Mouse (Mus musculus): ENCODE measurements at regions not wholly inside any gene's neighbourhood (a gene's known extent, or its start where the extent isn't known, plus 50 kb on each side); places are given as distances from the start of the nearest gene placed in this dataset.
A peak's percentile ranks its signal among the peaks of the same experiment; 100 is the strongest.

DNA sequence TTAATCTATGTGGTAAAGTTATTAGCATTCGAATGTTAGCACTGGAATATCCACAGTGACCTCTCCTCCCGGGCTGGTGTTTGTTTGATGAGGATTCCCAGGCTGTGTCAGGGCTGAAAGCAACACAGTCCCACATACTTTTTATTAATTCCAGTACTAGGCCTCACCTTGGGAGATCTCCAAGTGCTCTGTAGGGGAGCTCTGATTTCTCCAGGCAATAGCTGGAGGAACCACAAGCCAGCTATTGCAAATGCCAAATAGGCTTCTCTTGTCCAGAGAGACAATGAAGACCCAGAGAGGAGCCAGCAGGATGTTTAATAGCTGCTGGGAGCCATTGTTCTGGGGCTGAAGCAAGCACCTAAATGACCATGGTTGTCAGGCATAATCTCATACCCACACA lies 68.2 kb upstream of the Klhl29 start:
- Histone ChIP-seq H3K4me3 (no peak overlapping the region), H3K4me1 (peaks cover 11% of the 10 kb centered on the region), H3K9me3 (no peaks in the 10 kb centered on the region), H3K36me3 (replicated peaks) (no peaks in the 10 kb centered on the region), H3K9ac (no peak overlapping the region), H3K27ac (peak overlapping the region; percentile 31; the same call in 1 of the 2 replicates), H3K4me2 (no peak overlapping the region), H3K27me3 (replicated peaks) (no peaks in the 10 kb centered on the region)
- ATAC-seq (replicated peaks) = no peak; the same call in 1 of the 2 replicates
- 44% methylated on average over 2 of the region's 2 CpGs for WGBS

DNA sequence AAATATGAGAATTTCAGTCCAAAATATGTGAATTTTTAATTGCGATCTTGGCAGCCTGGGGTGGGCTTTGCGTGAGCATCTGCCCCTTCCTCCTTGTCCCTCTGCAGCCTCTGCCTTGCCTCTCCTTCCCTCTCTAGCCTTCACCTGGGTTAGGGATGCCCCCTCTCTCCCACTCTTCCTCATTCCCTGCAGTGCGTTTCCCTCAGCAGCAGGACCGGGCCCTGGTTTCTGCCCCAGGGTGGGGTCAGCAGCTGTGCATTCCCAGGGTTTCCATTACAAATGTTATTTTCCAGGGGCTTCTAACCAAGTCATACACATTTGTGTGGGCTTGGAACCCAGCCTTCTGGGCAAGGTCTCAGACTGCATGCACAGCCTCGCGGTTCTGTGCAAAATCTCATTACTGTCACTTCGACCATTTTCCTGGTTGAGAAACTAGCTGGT lies 67.6 kb upstream of the Klhl29 start:
- Histone ChIP-seq H3K27ac (no peak overlapping the region; the same call in 1 of the 2 replicates), H3K4me1 (peaks cover 11% of the 10 kb centered on the region), H3K9me3 (no peaks in the 10 kb centered on the region), H3K9ac (no peak overlapping the region), H3K27me3 (replicated peaks) (no peaks in the 10 kb centered on the region), H3K36me3 (replicated peaks) (no peaks in the 10 kb centered on the region), H3K4me3 (no peak overlapping the region), H3K4me2 (no peak overlapping the region)
- WGBS = 56% methylated on average over 7 of the region's 7 CpGs
- ATAC-seq (replicated peaks) = no peak; the same call in 1 of the 2 replicates

DNA sequence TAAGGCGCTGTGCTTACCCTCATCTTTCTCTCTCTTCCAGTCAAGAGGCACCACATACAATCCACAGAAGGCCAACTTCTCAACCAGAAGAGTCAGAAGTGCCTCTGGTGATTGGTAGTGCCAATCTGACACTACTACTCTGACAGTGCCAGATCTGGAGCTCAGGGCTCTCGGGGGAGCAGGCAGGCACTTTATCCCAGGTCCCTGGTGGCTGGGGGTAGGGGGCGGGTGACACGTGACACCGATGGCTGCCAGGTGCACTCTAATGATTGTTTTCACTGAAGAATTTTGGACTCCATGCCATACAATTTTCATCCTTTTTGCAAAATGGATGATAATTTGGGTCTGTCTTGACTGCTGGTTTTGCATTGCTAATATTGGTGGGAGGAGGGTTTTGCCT lies 67.2 kb upstream of the Klhl29 start:
- WGBS = 89% methylated on average over 5 of the region's 5 CpGs
- no peak overlapping the region; the same call in 1 of the 2 replicates for H3K27ac ChIP-seq
- H3K9ac ChIP-seq = no peak overlapping the region
- no peaks in the 10 kb centered on the region for H3K9me3 ChIP-seq
- no peak overlapping the region for H3K4me3 ChIP-seq
- H3K27me3 ChIP-seq (replicated peaks) = no peaks in the 10 kb centered on the region
- no peaks in the 10 kb centered on the region for H3K36me3 ChIP-seq (replicated peaks)
- no peak for ATAC-seq (replicated peaks)
- H3K4me2 ChIP-seq = no peak overlapping the region
- peaks cover 11% of the 10 kb centered on the region for H3K4me1 ChIP-seq

DNA sequence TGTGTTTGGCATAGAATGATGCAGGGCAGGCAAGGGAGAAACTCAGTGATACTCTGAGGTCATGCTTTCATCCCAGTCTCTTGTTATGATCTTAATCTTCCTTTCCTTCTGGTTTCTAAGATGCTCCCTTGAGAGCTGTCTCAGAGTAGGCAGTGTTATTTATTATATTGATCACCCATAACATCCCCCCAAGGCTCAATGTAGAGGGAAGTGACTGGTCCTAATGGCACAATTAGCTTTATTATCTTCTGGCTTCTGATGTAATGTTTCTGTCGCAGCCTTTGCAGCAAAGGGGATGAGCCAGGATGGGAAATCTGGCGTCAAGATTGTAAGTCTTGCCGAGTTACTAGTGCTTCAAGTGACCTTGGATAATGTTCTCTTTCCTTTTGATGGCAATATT lies 65.0 kb upstream of the Klhl29 start:
- Histone ChIP-seq H3K9ac (no peak overlapping the region), H3K4me2 (no peak overlapping the region), H3K36me3 (replicated peaks) (no peaks in the 10 kb centered on the region), H3K9me3 (no peaks in the 10 kb centered on the region), H3K4me1 (peaks cover 11% of the 10 kb centered on the region), H3K4me3 (no peak overlapping the region), H3K27me3 (replicated peaks) (no peaks in the 10 kb centered on the region), H3K27ac (no peak overlapping the region)
- no peak for ATAC-seq (replicated peaks)
- 83% methylated on average over 3 of the region's 3 CpGs for WGBS

DNA sequence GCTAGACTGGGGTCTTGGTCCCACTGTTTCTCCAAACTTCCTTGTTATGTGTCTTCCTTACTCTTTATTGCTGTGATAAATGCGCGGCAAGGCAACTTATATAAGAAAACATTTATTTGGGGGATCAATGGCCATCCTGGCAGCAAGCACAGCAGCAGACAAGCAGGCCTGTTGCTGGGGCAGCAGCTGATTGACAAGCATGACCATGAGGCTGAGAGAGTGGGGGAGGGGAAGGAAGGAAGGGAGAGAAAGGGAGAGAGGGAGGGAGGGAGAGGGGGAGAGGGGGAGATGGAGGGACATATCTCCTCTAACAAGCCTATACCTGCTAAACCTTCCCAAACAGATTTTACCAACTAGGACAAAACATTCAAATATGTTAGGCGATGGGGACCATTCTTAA lies 60.4 kb upstream of the Klhl29 start:
- peaks cover 5% of the 10 kb centered on the region; the same call in 1 of the 2 replicates for H3K4me1 ChIP-seq
- no peaks in the 10 kb centered on the region for H3K36me3 ChIP-seq (replicated peaks)
- H3K9ac ChIP-seq = no peak overlapping the region
- H3K4me2 ChIP-seq = no peak overlapping the region
- no peak overlapping the region for H3K27ac ChIP-seq
- H3K9me3 ChIP-seq = no peaks in the 10 kb centered on the region
- 61% methylated on average over 3 of the region's 3 CpGs for WGBS
- H3K4me3 ChIP-seq = no peak overlapping the region
- no peaks in the 10 kb centered on the region for H3K27me3 ChIP-seq (replicated peaks)
- ATAC-seq (replicated peaks) = no peak

DNA sequence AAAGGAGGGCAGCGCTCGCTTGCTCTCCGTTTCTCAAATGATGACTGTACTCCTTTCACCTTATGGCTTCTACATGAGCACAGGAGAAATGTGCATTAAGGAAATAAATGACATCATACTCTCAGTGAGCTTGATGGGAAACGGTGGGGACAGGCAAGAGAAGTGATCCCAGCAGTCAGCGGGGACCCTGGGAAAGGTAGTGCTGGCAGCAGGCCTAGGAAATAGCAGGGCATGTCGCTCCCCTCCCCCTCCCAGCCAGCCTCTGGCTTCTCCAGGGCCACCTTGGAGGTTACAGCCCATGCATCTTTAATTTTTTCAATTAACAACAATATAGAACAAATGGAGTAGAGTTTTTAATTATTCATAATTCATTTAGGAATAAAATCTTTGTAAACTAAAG lies 58.6 kb upstream of the Klhl29 start:
- H3K36me3 ChIP-seq (replicated peaks) = no peaks in the 10 kb centered on the region
- no peak overlapping the region for H3K9ac ChIP-seq
- H3K27ac ChIP-seq = no peak overlapping the region
- no peak overlapping the region for H3K4me3 ChIP-seq
- H3K4me1 ChIP-seq = peaks cover 5% of the 10 kb centered on the region; the same call in 1 of the 2 replicates
- no peaks in the 10 kb centered on the region for H3K9me3 ChIP-seq
- 55% methylated on average over 6 of the region's 6 CpGs for WGBS
- H3K4me2 ChIP-seq = no peak overlapping the region
- H3K27me3 ChIP-seq (replicated peaks) = no peaks in the 10 kb centered on the region
- ATAC-seq (replicated peaks) = no peak

DNA sequence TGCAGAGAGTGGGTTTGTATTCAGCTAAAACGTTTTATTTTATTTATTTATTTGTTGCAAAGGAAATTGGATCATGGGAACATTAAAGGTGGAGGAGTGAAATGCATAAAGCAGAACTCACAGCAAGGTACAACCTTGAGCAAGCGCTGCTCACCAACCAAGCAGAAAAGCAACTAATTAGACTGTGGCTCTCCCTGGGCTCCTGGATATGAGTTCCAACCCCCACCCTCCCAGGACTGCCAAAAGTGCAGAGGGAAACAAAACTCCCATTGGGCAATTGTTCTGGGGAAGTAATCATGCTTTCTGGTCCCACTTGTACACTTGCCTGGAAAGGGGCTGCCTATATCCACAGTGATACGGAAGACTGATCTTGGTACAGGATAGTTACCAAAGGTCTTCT lies 57.2 kb upstream of the Klhl29 start:
- Histone ChIP-seq H3K9me3 (no peaks in the 10 kb centered on the region), H3K36me3 (replicated peaks) (no peaks in the 10 kb centered on the region), H3K27ac (no peak overlapping the region), H3K9ac (no peak overlapping the region), H3K4me1 (peaks cover 5% of the 10 kb centered on the region; the same call in 1 of the 2 replicates), H3K27me3 (replicated peaks) (no peaks in the 10 kb centered on the region), H3K4me3 (no peak overlapping the region), H3K4me2 (no peak overlapping the region)
- ATAC-seq (replicated peaks) = no peak
- WGBS = 70% methylated on average over 3 of the region's 3 CpGs

DNA sequence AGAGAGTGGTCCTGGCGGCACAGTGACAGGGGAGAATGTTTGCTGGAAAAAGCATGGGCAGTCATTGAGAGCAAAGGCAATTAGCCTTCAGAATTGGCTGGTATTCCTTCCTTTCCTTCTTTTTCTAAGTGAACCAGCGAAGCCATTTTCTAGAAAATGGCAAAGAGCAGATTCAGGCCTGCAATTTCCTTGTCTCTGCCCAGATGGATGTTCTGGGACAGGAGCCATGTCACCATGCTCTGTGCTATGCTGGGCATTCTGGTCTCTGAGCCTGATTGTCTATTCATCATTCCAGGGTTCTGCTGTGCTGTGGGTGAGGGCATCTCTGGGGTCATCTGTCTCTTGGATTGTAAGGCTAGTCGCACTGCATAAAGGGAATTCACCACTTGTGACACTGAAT lies 53.3 kb upstream of the Klhl29 start:
- no peak overlapping the region for H3K4me2 ChIP-seq
- H3K27me3 ChIP-seq (replicated peaks) = no peaks in the 10 kb centered on the region
- WGBS = 66% methylated on average over 3 of the region's 3 CpGs
- no peak overlapping the region for H3K9ac ChIP-seq
- 0 out of 2 replicates have a peak overlapping the region, but pooled peaks have one; percentile 20 for H3K27ac ChIP-seq
- H3K4me1 ChIP-seq = peaks cover 1% of the 10 kb centered on the region; the same call in 1 of the 2 replicates
- no peaks in the 10 kb centered on the region for H3K36me3 ChIP-seq (replicated peaks)
- no peaks in the 10 kb centered on the region for H3K9me3 ChIP-seq
- H3K4me3 ChIP-seq = no peak overlapping the region
- 0 out of 2 replicates have a peak, but pooled peaks have one; percentile 52 for ATAC-seq (replicated peaks)

Measured in midbrain, embryonic 15.5 days (tissue).